Mouse (Mus musculus): ENCODE data around the gene Foxo3.

Foxo3 gene

GRCm38 (mm10) chr10:42180333-42180732 lies 96.2 kb downstream of the Foxo3 start:
- DNase-seq (ENCODE audit: low spot score), result no peak

GRCm38 (mm10) chr10:42178751-42179150 lies 97.8 kb downstream of the Foxo3 start:
- DNase-seq (ENCODE audit: low spot score), result no peak

GRCm38 (mm10) chr10:42177771-42178674 lies 98.5 kb downstream of the Foxo3 start:
- no peak for DNase-seq (ENCODE audit: low spot score)

DNA sequence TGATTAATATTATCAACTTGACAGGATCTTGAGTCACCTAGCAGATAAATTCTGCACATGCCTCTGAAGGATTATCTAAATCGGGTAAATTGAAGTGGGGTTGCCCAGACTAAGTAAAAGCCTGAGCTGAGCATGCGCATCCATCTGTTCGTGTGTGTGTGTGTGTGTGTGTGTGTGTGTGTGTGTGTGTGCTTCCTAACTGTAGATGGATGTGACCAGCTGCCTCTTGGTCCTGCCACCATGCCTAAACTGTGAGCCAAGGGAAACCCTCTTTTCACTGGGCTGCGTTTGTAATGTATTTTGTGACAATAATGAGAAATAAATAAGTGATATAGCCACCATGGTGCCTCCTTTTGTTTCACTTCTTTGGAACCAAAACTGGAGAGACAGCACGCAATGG lies 102.3 kb downstream of the Foxo3 start:
- no peak for DNase-seq (ENCODE audit: low spot score)

DNA sequence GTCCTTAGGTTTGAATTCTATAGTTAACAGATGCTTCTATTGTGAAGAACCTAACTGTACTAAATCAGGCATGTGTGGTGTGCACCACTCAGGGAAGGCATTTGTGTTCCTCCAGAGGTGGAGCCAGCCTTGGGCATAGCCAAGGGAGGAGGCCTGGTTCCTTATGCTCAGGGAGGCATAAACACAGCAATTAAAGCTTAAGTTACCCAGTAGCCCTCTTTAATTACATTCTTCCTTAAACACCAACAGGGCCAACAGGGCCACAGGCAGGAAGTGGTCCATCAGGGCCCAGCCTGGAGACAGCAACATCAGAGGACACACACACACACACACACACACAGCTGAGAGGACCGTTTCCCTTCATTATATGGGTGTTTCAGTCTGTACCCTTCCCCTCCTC lies 102.7 kb downstream of the Foxo3 start:
- no peak for DNase-seq (ENCODE audit: low spot score)

DNA sequence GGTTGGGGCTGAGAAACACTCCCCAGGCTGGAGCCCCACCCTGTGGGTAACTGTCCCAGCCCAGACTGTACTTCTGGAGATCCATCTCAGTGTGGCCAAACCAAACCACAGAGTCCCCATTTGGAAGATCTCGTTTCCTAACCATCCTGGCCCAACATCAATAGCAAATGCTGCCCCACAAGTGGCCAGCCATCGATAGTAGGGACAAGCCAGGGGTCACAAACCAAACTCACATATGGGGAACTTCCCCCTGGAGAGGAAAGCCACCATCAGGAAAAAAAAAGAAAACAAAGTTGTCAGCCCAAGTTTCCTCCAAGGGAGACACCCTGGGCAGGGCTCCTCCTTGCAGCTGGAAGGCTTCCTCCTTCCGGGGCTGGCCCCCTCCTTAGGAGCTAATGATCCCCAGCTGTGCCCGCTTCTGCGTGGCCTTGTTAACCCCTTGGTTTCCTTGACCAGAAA lies 105.6 kb downstream of the Foxo3 start:
- DNase-seq (ENCODE audit: low spot score), result no peak

DNA sequence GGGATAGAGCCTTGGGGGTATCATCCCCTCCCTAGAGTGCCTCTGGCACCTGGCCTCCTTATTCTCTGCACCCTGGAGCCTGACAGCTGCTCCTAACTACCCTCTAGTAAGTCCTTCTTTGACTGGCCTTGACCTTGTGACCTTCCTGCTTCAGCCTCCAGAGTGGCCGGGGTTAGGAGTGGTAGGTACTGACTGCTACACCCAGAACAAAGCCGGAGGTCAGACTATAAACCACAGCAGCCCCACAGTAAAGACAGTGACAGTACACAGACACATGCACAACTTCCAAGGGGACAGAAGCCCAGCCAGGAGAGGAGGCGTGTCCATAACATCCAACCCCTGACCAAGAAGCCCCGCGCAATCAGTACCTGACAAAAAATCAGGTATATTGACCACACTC lies 106.4 kb downstream of the Foxo3 start:
- no peak for DNase-seq (ENCODE audit: low spot score)

DNA sequence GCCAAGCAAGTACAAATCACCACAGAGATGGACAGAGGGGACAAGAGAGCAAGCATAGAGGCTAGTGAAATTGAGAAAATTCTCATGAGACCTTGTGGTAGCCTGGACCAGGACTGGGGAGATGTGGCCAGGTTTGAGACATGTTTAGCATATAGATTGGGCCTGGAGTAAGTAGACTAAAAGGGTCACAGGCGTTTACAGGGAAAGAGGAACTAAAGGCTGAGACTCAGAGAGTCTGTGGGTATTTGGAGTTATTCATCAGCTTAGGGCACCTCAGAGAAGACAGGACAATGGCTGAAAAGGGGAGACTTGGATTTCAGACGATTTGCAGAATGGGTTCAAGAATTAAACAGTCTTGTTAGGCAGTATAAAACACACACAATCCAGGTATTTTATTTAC lies 121.8 kb downstream of the Foxo3 start:
- DNase-seq (ENCODE audit: low spot score), result no peak

GRCm38 (mm10) chr10:42152426-42153205 lies 123.9 kb downstream of the Foxo3 start:
- no peak for DNase-seq (ENCODE audit: low spot score)

- no peak for DNase-seq (ENCODE audit: low spot score)
Observed at GRCm38 (mm10) chr10:42149767-42150166, 126.8 kb downstream of the Foxo3 start.

GRCm38 (mm10) chr10:42148326-42148725 lies 128.2 kb downstream of the Foxo3 start:
- no peak for DNase-seq (ENCODE audit: low spot score)

DNA sequence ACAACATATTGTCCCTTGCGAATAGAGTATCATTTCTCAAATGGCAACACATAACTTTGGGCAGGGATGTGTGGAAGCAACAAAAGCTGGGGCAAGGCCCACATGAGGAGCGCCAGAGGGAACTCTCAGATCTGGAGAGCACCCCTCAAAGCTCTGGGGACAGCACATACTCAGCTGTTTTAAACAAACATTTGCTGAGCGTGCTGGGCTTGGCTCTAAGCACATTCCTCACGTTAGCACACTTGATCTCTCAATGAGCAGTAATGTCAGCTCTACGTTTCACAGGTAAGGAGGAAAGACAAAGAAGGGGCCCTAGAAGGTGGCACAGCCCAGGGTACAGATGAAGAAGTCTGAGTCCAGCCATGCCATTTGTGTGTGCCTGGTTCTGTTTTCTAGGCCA lies 131.3 kb downstream of the Foxo3 start:
- DNase-seq (ENCODE audit: low spot score), result no peak

- no peak for DNase-seq (ENCODE audit: low spot score)
Observed at GRCm38 (mm10) chr10:42144788-42145187, 131.8 kb downstream of the Foxo3 start.

GRCm38 (mm10) chr10:42144176-42144575 lies 132.4 kb downstream of the Foxo3 start:
- no peak for DNase-seq (ENCODE audit: low spot score)

DNA sequence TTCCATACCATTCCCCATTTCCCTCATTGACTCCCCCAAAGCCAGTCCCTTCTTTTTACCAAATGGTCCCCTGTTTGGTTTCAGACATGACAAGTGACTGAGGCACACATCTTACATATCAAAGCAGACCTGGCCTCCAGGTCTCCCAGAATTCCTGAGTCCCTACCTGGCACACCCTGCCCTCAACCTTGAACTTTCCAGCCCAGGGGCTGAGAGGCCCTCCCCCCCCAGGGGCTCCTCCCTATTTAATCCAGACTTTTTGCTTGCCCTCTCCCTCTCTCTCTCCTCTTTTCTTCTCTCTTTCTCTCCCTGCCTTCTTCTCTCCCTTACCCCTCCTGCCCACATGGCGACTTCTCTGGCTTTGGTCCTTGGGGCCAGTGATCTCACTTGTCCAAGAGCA lies 133.8 kb downstream of the Foxo3 start:
- DNase-seq (ENCODE audit: low spot score), result no peak

DNA sequence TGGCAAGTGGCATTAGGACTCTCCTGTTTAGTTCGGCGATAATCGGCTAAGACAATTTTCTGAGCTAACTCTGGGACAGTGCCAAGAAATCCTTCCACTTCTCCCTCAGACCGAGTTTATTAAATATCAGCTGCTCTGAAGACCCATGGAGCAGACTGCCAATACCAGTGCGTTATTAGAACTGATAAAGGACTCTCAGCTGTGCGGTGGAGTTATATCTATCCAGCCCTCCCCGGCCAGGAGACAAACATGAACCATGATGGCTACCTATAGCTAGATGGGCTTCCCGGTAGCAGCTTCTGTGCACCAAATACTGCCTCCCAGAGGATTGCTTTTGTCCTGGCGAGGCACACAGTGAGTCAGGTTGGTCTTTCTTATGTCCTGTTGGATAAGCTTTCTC lies 134.5 kb downstream of the Foxo3 start:
- no peak for DNase-seq (ENCODE audit: low spot score)

GRCm38 (mm10) chr10:42139749-42140148 lies 136.8 kb downstream of the Foxo3 start:
- DNase-seq (ENCODE audit: low spot score), result no peak

DNA sequence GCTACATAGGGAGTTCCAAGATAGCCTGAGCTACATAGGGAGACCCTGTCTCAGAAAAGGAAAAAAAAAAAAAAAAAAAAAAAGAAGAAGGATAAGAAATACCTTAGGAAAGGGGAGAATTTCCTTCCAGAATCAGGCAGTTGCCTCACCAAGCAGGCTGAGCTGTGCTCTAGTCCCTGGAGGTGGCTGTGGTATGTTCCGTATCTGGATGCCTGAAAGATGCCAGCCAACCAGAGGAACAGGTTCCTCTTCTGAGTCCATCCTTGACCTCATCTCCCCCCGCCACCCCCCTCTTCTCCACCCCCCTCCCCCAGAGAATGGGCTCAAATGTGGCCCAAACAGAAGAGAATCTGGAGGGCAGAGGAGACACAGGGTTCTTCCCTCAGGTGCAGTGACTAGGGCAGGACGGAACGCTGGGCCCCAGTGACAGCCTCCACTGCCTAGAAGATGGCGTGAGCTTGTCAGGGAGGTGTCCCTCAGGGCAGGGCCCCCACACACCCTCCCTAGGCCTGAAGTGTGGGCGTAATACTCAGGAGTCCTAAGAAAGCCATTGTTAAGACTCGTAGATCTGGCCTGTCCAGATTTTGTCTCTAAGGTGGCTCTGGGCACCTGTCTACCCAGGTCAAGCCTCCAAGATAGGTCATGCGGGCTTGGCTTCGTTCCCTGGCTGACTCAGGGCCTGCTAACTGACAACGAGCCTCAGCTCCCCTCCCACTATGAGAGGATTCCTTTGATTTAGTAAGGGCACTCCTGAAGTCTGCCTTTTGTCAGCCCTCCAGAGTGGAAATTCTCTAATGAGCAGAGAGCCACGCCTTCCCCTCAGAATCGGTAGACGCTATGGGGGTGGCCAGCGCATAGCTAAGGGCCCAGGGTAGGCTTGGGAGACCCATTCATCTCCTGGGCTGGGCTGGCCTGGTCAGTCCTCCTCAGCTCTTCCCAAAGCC lies 141.5 kb downstream of the Foxo3 start:
- DNase-seq (ENCODE audit: low spot score), result no peak

Measured in testis, postnatal 10 days (tissue).